Mouse (Mus musculus): Measurements from ENCODE around the gene Camk2d. TPM values are rescaled to one million over a fixed set of nuclear protein-coding genes. Genes with fewer than 3 reads are reported as not detected.

The Camk2d gene
- total RNA-seq, 2 experiments from 2014 or later: 11.8 to 14.9 TPM

- ATAC-seq (replicated peaks; ENCODE audit: poor library complexity, severe bottlenecking): no peak
Measured at GRCm38 (mm10) chr3:126643071-126644010, 47.2 kb downstream of the Camk2d start.

DNA sequence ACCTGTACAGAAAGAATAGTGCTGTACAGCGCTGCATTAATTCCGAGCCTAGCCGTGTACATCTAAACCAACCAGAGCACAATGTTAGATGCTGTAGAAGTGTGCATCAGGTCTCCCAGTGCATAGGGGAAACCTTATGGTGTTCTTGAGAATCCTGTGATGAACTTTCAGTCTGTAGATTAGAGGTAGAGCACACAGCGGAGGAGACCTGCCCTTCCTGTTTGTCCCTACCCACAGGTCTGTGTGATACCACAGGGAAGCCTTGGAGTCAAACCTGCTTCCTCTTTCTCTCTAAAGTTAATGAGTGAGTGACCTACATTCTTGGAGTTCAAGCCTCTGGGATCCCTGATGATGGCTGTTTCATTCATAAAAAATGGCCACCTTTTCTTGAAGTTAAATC is 54.2 kb downstream of the Camk2d start:
- peak; percentile 96 for ATAC-seq (replicated peaks; ENCODE audit: poor library complexity, severe bottlenecking)

- no peak for ATAC-seq (replicated peaks; ENCODE audit: poor library complexity, severe bottlenecking)
Measured at GRCm38 (mm10) chr3:126650747-126651146, 54.6 kb downstream of the Camk2d start.

- ATAC-seq (replicated peaks; ENCODE audit: poor library complexity, severe bottlenecking): no peak
Measured at GRCm38 (mm10) chr3:126652361-126652760, 56.3 kb downstream of the Camk2d start.

- ATAC-seq (replicated peaks; ENCODE audit: poor library complexity, severe bottlenecking): no peak
Measured at GRCm38 (mm10) chr3:126653118-126653517, 57.0 kb downstream of the Camk2d start.

DNA sequence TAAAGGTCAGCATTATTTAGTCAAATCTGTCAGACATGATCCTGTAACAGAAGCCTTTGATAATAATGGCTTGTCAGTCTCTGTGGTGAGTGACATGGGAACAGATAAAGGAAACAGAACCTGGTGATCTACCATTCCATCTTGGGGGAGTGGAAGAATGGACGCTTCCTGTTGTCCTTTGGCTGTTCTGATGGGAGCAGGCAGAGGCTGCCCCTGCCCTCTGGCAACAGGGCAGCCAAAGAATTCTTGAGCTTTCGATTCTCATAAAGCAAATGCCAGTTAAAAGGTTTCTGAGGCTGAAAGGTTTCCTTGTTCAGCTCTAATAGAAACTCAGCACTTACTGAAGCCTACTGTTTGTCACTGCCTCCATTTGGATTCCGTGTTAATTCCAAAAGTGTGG is 60.1 kb downstream of the Camk2d start:
- ATAC-seq (replicated peaks; ENCODE audit: poor library complexity, severe bottlenecking): no peak

DNA sequence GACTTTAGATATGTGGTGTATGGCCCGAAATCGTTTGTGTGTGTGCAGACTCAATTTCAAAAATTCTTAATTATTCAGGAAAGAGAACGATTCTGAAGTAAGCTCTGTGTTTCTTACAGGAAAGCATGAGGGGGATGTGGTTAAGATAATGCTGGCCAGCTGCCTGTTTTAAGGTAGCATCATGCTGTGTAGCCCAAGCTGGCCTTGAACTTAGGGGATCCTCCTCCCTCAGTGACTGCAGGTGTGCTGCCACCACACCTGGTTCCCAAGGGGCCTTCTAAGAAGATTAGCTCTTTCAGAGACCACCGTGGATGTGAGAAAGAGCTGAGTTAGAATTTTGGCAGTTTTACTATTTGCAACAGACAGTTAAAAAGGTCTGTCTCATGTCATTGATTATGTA is 61.8 kb downstream of the Camk2d start:
- ATAC-seq (replicated peaks; ENCODE audit: poor library complexity, severe bottlenecking): no peak

GRCm38 (mm10) chr3:126658791-126659190 is 62.7 kb downstream of the Camk2d start:
- ATAC-seq (replicated peaks; ENCODE audit: poor library complexity, severe bottlenecking): 0 out of 2 replicates have a peak, but pooled peaks have one; percentile 26

DNA sequence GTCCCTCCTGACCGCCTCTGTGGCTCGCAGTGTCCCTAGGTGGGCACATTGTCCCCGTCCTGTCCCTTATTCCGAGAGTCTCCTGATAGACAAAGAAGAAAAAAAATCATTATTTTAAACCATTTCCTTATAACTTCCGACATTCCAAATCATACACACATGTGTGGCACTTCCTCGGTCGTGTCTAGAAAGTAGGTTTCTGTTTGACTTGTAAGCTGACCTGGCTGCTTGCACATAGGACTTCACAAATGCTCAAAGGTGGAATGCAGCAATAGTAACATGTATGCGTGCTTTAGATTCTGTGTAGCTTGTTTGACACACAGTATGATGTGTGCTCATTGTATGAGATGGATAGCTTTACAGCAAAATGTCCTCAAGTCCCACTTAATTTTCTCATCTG is 63.1 kb downstream of the Camk2d start:
- no peak for ATAC-seq (replicated peaks; ENCODE audit: poor library complexity, severe bottlenecking)

DNA sequence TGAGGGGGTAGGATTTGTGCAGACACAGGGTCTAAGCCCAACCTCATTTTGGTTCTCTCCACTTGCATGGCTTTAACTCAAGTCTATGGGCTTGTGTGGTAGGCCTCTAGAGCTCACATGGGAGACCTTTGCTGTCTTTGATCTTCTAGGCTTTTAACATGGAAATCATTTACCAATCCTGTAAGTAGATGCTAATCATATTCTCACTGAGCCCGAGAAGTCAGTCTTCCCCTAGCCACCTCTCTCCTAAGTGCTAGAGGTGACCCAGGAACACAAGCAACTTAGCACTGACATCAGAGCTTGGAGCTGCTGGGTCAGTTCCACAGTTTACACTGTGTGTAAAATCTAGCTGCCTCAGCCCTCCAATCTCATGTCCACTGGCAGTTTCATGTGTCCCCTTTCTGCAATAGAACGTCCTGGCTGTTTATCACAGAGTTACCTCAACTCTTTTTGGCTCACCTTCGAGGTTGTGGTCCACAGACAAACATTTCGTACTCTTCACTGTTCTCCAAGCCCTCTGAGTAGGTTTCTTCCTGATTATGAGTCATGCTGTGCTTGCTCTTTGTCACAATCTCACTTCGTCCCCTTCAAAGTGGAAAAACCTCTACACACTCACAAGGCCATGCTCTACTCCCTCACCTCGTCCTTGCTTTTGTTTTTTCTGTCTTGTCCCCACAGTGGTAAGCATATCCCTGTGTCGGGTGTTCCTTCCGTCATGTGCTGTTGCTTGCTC is 63.9 kb downstream of the Camk2d start:
- ATAC-seq (replicated peaks; ENCODE audit: poor library complexity, severe bottlenecking): no peak

- no peak for ATAC-seq (replicated peaks; ENCODE audit: poor library complexity, severe bottlenecking)
Measured at GRCm38 (mm10) chr3:126660575-126660974, 64.5 kb downstream of the Camk2d start.

GRCm38 (mm10) chr3:126660986-126661385 is 64.9 kb downstream of the Camk2d start:
- ATAC-seq (replicated peaks; ENCODE audit: poor library complexity, severe bottlenecking): no peak

DNA sequence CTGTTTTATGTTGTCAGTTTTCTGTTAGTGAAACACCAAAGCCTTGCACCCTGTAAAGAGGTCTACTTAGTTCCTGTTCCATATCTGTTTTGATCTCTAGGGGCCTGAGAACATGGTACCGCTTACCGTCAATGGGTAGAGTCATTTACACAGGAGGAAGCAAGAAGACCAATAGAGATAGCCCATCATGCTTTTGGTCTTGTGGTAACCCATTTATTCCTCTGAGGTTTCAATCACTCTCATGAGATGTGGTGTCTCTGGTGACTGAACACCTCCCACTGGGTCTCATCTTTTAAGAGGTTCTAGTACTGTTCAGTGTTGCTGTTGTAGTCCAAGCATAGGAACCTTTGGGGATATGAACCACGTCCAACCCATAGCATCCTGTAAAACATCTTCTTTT is 65.8 kb downstream of the Camk2d start:
- ATAC-seq (replicated peaks; ENCODE audit: poor library complexity, severe bottlenecking): peak; percentile 41; the same call in 1 of the 2 replicates

- 0 out of 2 replicates have a peak, but pooled peaks have one; percentile 15 for ATAC-seq (replicated peaks; ENCODE audit: poor library complexity, severe bottlenecking)
Measured at GRCm38 (mm10) chr3:126663436-126663835, 67.3 kb downstream of the Camk2d start.

- no peak for ATAC-seq (replicated peaks; ENCODE audit: poor library complexity, severe bottlenecking)
Measured at GRCm38 (mm10) chr3:126665866-126666265, 69.8 kb downstream of the Camk2d start.

GRCm38 (mm10) chr3:126667019-126667418 is 70.9 kb downstream of the Camk2d start:
- no peak for ATAC-seq (replicated peaks; ENCODE audit: poor library complexity, severe bottlenecking)

DNA sequence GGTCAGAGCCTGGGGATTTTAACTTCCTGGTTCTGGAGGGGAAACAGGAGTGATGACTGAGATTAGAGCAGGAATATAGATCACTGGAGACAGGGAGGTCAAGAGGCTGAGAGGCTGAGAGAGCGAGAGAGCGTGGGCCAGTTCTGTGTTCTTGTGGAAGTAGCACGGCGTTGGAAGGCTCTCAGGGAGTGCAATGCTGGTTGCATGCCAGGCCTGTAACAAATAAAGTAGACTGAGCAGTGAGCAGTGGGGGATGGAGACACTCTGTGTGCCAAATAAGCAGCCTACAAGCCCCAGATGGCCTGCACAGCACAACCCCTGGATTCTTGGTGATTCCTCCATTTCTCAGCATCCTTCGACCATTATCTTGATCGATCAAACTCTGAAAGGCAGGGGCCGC is 71.3 kb downstream of the Camk2d start:
- ATAC-seq (replicated peaks; ENCODE audit: poor library complexity, severe bottlenecking): peak; percentile 12; the same call in 1 of the 2 replicates

DNA sequence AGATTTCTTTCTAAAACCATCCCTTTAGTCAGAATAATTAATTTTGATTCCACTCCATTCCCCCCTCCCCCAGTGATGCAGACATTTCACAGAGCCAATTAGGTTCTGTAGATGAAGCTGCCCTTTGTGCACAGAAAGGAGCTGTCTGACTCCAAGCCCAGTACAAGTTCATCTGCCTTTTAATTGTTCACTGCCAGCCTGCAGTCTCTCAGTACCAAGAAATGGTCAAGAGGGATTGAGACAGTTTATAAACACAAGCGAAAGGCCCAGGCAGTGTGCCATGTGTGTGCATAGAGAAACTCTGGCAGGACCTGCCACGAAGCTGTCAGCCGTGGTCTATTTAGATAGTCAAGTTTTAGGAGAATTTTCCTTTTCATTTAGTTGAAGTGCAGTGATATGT is 72.0 kb downstream of the Camk2d start:
- no peak for ATAC-seq (replicated peaks; ENCODE audit: poor library complexity, severe bottlenecking)

DNA sequence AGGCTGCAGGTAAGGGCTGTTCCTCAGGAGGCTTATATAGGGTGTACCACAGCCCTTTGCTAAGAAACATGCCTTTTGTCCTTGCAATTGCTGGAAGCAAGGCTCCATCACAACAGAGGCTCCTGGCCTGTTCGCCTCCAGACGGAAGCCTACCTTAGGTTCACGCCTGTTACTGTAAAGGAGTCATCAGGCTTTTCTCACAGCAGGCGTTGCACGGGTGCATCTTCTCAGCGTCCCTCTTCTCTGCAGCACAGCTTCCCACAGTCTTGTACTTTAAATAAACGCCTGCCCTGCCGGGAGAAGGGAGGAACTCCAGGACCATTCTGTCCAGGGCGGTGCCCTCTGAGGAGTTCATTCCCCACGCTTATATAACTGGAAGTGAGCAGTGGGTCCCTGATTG is 72.6 kb downstream of the Camk2d start:
- peak; percentile 17; the same call in 1 of the 2 replicates for ATAC-seq (replicated peaks; ENCODE audit: poor library complexity, severe bottlenecking)

GRCm38 (mm10) chr3:126670413-126670812 is 74.3 kb downstream of the Camk2d start:
- ATAC-seq (replicated peaks; ENCODE audit: poor library complexity, severe bottlenecking): no peak

DNA sequence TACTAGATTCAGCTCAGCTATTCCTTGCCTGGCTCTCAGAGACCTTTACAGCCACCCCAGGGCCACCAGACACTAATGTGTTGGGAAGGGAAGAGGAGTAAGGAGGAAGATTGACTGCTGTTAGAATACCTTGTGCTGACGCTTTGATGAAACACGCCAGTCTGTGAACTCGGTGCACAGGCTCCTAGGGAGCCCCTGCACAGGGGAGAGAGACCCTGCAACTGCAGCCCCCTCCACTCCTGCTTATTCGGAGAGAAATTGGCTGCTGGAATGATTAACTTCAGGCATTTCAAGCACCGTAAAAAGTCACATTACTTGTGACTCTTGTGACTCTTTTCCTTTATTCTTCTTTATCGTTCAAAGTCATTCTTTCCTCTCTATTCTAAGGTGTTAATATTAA is 75.2 kb downstream of the Camk2d start:
- ATAC-seq (replicated peaks; ENCODE audit: poor library complexity, severe bottlenecking): no peak
